ENCODE assay signal across 21 mouse cellular contexts in genomic region chr5:143361428-143361827, GRCm38 (mm10). TPM values are rescaled to one million over a fixed set of nuclear protein-coding genes. Genes with fewer than 3 reads are reported as not detected.
DNase-seq lines count a peak whose midpoint lies in the region; ATAC-seq and TF ChIP-seq lines count a peak whose summit lies in the region.
"Had no signal": no experiment of that assay in that cellular context is flagged by ENCODE, and none has a peak within 500 bp of the region (broad histone marks: within the 10 kb centered on the region; RNA-seq: fewer than 3 reads in every experiment).

No protein-coding gene starts in this region.

- no peak overlapping the region for H3K4me2 ChIP-seq in forebrain, embryonic 14.5 days (ENCODE audit: low read length)
- H3K4me2 ChIP-seq in forebrain, embryonic 15.5 days (replicated peaks), result no peak overlapping the region
- H3K4me2 ChIP-seq in forebrain, postnatal 0 days (ENCODE audit: low read depth), result no peak overlapping the region
- H3K4me2 ChIP-seq: embryonic facial prominence, embryonic 12.5 days had no signal

- no peaks in the 10 kb centered on the region for H3K9me3 ChIP-seq in forebrain, embryonic 14.5 days (replicated peaks; ENCODE audit: control insufficient read depth, low read length)
- no peaks in the 10 kb centered on the region for H3K9me3 ChIP-seq in forebrain, embryonic 15.5 days
- H3K9me3 ChIP-seq in forebrain, postnatal 0 days (ENCODE audit: low read length), result no peaks in the 10 kb centered on the region
- no peaks in the 10 kb centered on the region for H3K9me3 ChIP-seq in forebrain, embryonic 10.5 days
- H3K9me3 ChIP-seq: embryonic facial prominence, embryonic 10.5 days; embryonic facial prominence, embryonic 12.5 days had no signal

- WGBS in forebrain, embryonic 14.5 days, result 3% methylated on average over 7 of the region's 7 CpGs
- 7% methylated on average over 7 of the region's 7 CpGs for WGBS in forebrain, embryonic 15.5 days
- 12% methylated on average over 7 of the region's 7 CpGs for WGBS in forebrain, postnatal 0 days
- 52% methylated on average over 7 of the region's 7 CpGs for WGBS in forebrain, embryonic 10.5 days

- ATAC-seq in forebrain, embryonic 14.5 days, result peak; percentile 21
- ATAC-seq in forebrain, embryonic 15.5 days (replicated peaks), result no peak
- peak; percentile 48 for ATAC-seq in forebrain, postnatal 0 days

- no peaks in the 10 kb centered on the region for H3K36me3 ChIP-seq in forebrain, embryonic 14.5 days (ENCODE audit: control insufficient read depth, insufficient read depth, low read length)
- no peaks in the 10 kb centered on the region for H3K36me3 ChIP-seq in forebrain, embryonic 15.5 days
- no peaks in the 10 kb centered on the region for H3K36me3 ChIP-seq in forebrain, postnatal 0 days (ENCODE audit: insufficient read depth)
- no peaks in the 10 kb centered on the region for H3K36me3 ChIP-seq in forebrain, embryonic 10.5 days (replicated peaks)
- H3K36me3 ChIP-seq: embryonic facial prominence, embryonic 10.5 days; embryonic facial prominence, embryonic 12.5 days had no signal

- DNase-seq in forebrain, embryonic 14.5 days (ENCODE audit: low spot score), result peak; percentile 60
- DNase-seq in forebrain, postnatal 0 days, result peak; percentile 20
- DNase-seq in forebrain, embryonic 10.5 days (ENCODE audit: extremely low spot score, low spot score), result no peak
- DNase-seq in brain, embryonic 14.5 days (ENCODE audit: low read depth), result peak; percentile 77
- DNase-seq in left cerebral cortex, adult 8-10 months (ENCODE audit: low spot score in 2 of 2), result no peak
- DNase-seq: adrenal gland, adult 2 months; adrenal gland, postnatal 10 days; adrenal gland, postnatal 25 days; cerebellum, adult 11 months; cerebellum, adult 18-20 months; cerebellum, adult 8-10 months; cerebellum, adult 9-11 months; cerebellum, postnatal 14 days; cerebellum, postnatal 36 days had no signal

- H3K27ac ChIP-seq in forebrain, embryonic 14.5 days (ENCODE audit: low read depth, low read length), result no peak overlapping the region
- H3K27ac ChIP-seq in forebrain, embryonic 15.5 days (replicated peaks), result no peak overlapping the region
- no peak overlapping the region for H3K27ac ChIP-seq in forebrain, postnatal 0 days (ENCODE audit: low read depth, low read length)
- H3K27ac ChIP-seq in forebrain, embryonic 10.5 days, result no peak overlapping the region
- H3K27ac ChIP-seq: embryonic facial prominence, embryonic 10.5 days; embryonic facial prominence, embryonic 12.5 days had no signal

- H3K27me3 ChIP-seq in forebrain, embryonic 14.5 days (replicated peaks; ENCODE audit: control insufficient read depth, insufficient read depth, low read length), result 0 out of 2 replicates have a peak, but pooled peaks cover 10% of the 10 kb centered on the region
- H3K27me3 ChIP-seq in forebrain, embryonic 15.5 days, result peaks cover 11% of the 10 kb centered on the region; the same call in 1 of the 2 replicates
- peaks cover 3% of the 10 kb centered on the region; the same call in 1 of the 2 replicates for H3K27me3 ChIP-seq in forebrain, postnatal 0 days (ENCODE audit: insufficient read depth, low read length)
- H3K27me3 ChIP-seq in forebrain, embryonic 10.5 days (ENCODE audit: poor library complexity, severe bottlenecking), result peaks cover 90% of the 10 kb centered on the region

- no peak overlapping the region for H3K4me3 ChIP-seq in forebrain, embryonic 14.5 days (ENCODE audit: low read depth, low read length)
- no peak overlapping the region for H3K4me3 ChIP-seq in forebrain, embryonic 15.5 days
- no peak overlapping the region for H3K4me3 ChIP-seq in forebrain, postnatal 0 days (ENCODE audit: low read depth, low read length)
- no peak overlapping the region for H3K4me3 ChIP-seq in forebrain, embryonic 10.5 days
- H3K4me3 ChIP-seq: embryonic facial prominence, embryonic 10.5 days; embryonic facial prominence, embryonic 12.5 days had no signal

- no peak overlapping the region for H3K9ac ChIP-seq in forebrain, embryonic 14.5 days (ENCODE audit: low read length)
- no peak overlapping the region for H3K9ac ChIP-seq in forebrain, embryonic 15.5 days (replicated peaks)
- H3K9ac ChIP-seq in forebrain, postnatal 0 days, result no peak overlapping the region
- H3K9ac ChIP-seq: embryonic facial prominence, embryonic 12.5 days had no signal

- TF ChIP-seq CTCF in forebrain, postnatal 0 days (IDR thresholded peaks at IDR 0.05; ENCODE audit: low read depth), result no peak
- no peak for TF ChIP-seq CTCF in brain, embryonic 14.5 days (IDR thresholded peaks at IDR 0.05; ENCODE audit: borderline replicate concordance, extremely low read depth, insufficient read depth, insufficient read length)

- H3K4me1 ChIP-seq in forebrain, embryonic 14.5 days (ENCODE audit: control insufficient read depth, insufficient read depth, low read length), result peaks cover 5% of the 10 kb centered on the region; the same call in 1 of the 2 replicates
- peaks cover 26% of the 10 kb centered on the region for H3K4me1 ChIP-seq in forebrain, embryonic 15.5 days
- H3K4me1 ChIP-seq in forebrain, postnatal 0 days (ENCODE audit: insufficient read depth), result 0 out of 2 replicates have a peak, but pooled peaks cover 3% of the 10 kb centered on the region
- H3K4me1 ChIP-seq in forebrain, embryonic 10.5 days, result peaks cover 42% of the 10 kb centered on the region

- no peak for TF ChIP-seq POLR2A in brain, embryonic 14.5 days (IDR thresholded peaks at IDR 0.05; ENCODE audit: borderline replicate concordance, extremely low read depth, insufficient read depth, insufficient read length, poor library complexity, severe bottlenecking)

RNA-seq across cellular contexts. Expression of gene Grid2ip, which starts 4.3 kb away (rescaled TPM):
- 0.18 and 0.77 TPM in 2 replicates for polyA plus RNA-seq in forebrain, embryonic 14.5 days (2014; fragmentation: Nextera tagmentation; extraction: Ambion mirVana)
- 0.42 and 0.88 TPM in 2 replicates for polyA plus RNA-seq in forebrain, embryonic 15.5 days (2015; fragmentation: Nextera tagmentation; extraction: Ambion mirVana)
- total RNA-seq in forebrain, postnatal 0 days (2014; rRNA removed), result 1.8 TPM in 2 replicates
- 0.52 and 0.88 TPM in 2 replicates for polyA plus RNA-seq in forebrain, postnatal 0 days (2015; fragmentation: Nextera tagmentation; extraction: Ambion mirVana)
- 0.19 and 0.37 TPM in 2 replicates for polyA plus RNA-seq in forebrain, embryonic 10.5 days (2016; fragmentation: Nextera tagmentation; extraction: Ambion mirVana)
- polyA plus RNA-seq in brain, embryonic 14.5 days (2012; rRNA removed), result 1.4 and 1.9 TPM in 2 replicates
- 1 to 10 TPM; 3.1 to 4.6 (median 3.6) TPM for total RNA-seq in left cerebral cortex, adult 8-10 months (2022)
- total RNA-seq: common myeloid progenitor, adult 5-6 weeks; gastrocnemius, adult 18-20 months; MEL had no signal
- polyA plus RNA-seq: C2C12 had no signal

RNA-seq across cellular contexts. Expression of gene Zdhhc4, which starts 32.4 kb away (rescaled TPM):
- polyA plus RNA-seq in forebrain, embryonic 14.5 days (2014; fragmentation: Nextera tagmentation; extraction: Ambion mirVana), result 68.3 and 71.5 TPM in 2 replicates
- polyA plus RNA-seq in forebrain, embryonic 15.5 days (2015; fragmentation: Nextera tagmentation; extraction: Ambion mirVana), result 73.5 and 75.0 TPM in 2 replicates
- total RNA-seq in forebrain, postnatal 0 days (2014; rRNA removed), result 45.1 and 62.6 TPM in 2 replicates
- 94.0 and 97.3 TPM in 2 replicates for polyA plus RNA-seq in forebrain, postnatal 0 days (2015; fragmentation: Nextera tagmentation; extraction: Ambion mirVana)
- polyA plus RNA-seq in forebrain, embryonic 10.5 days (2016; fragmentation: Nextera tagmentation; extraction: Ambion mirVana), result 70.2 and 70.9 TPM in 2 replicates
- 70.3 and 76.3 TPM in 2 replicates for polyA plus RNA-seq in brain, embryonic 14.5 days (2012; rRNA removed)
- 10 to 100 TPM; 43.1 to 44.4 (median 44.0) TPM for total RNA-seq in left cerebral cortex, adult 8-10 months (2022)

RNA-seq across cellular contexts. Expression of gene Kdelr2, which starts 42.2 kb away (rescaled TPM):
- polyA plus RNA-seq in forebrain, embryonic 14.5 days (2014; fragmentation: Nextera tagmentation; extraction: Ambion mirVana), result 137 and 144 TPM in 2 replicates
- 117 and 128 TPM in 2 replicates for polyA plus RNA-seq in forebrain, embryonic 15.5 days (2015; fragmentation: Nextera tagmentation; extraction: Ambion mirVana)
- total RNA-seq in forebrain, postnatal 0 days (2014; rRNA removed), result 80.5 and 80.9 TPM in 2 replicates
- polyA plus RNA-seq in forebrain, postnatal 0 days (2015; fragmentation: Nextera tagmentation; extraction: Ambion mirVana), result 121 and 125 TPM in 2 replicates
- 200 and 201 TPM in 2 replicates for polyA plus RNA-seq in forebrain, embryonic 10.5 days (2016; fragmentation: Nextera tagmentation; extraction: Ambion mirVana)
- polyA plus RNA-seq in brain, embryonic 14.5 days (2012; rRNA removed), result 58.0 and 68.0 TPM in 2 replicates
- total RNA-seq in left cerebral cortex, adult 8-10 months (2022), result 10 to 100 TPM; 32.1 to 39.5 (median 34.3) TPM

RNA-seq across cellular contexts. Expression of gene E130309D02Rik, which starts 46.3 kb away (rescaled TPM):
- polyA plus RNA-seq in forebrain, embryonic 14.5 days (2014; fragmentation: Nextera tagmentation; extraction: Ambion mirVana), result 32.3 and 39.3 TPM in 2 replicates
- polyA plus RNA-seq in forebrain, embryonic 15.5 days (2015; fragmentation: Nextera tagmentation; extraction: Ambion mirVana), result 47.9 and 50.4 TPM in 2 replicates
- total RNA-seq in forebrain, postnatal 0 days (2014; rRNA removed), result 40.9 and 44.7 TPM in 2 replicates
- 27.7 and 29.2 TPM in 2 replicates for polyA plus RNA-seq in forebrain, postnatal 0 days (2015; fragmentation: Nextera tagmentation; extraction: Ambion mirVana)
- 64.0 and 68.4 TPM in 2 replicates for polyA plus RNA-seq in forebrain, embryonic 10.5 days (2016; fragmentation: Nextera tagmentation; extraction: Ambion mirVana)
- 33.1 and 33.9 TPM in 2 replicates for polyA plus RNA-seq in brain, embryonic 14.5 days (2012; rRNA removed)
- 10 to 100 TPM; 21.7 to 24.7 (median 23.3) TPM for total RNA-seq in left cerebral cortex, adult 8-10 months (2022)

Comparison
In these comparisons a context has a peak if more than half of its experiments do, and no peak if none do; other contexts are left out.
1. DNase-seq: peak in forebrain, embryonic 14.5 days (single experiment), forebrain, postnatal 0 days (single experiment) and brain, embryonic 14.5 days (single experiment); none in forebrain, embryonic 10.5 days (single experiment) and left cerebral cortex, adult 8-10 months (0 of 2).